Mouse (Mus musculus) left cerebral cortex, adult 2 months (tissue): Measurements from ENCODE around the gene Cebpa. TPM values are rescaled to one million over a fixed set of nuclear protein-coding genes. Genes with fewer than 3 reads are reported as not detected.

Source experiments
- DNase-seq, 2 experiments: peaks; one replicate each; pipeline ENCODE4 v3.0.0; 2021 to 2022; ENCODE audit warnings: low spot score in 2 of 2, mixed read lengths in 1 of 2; ENCODE audit errors: extremely low spot score in 1 of 2
- H3K27ac ChIP-seq: fragments of 200-600 bp; 2 replicates; pipeline ENCODE4 v1.8.1; 2022
- H3K4me3 ChIP-seq: fragments of 200-600 bp; 2 replicates; pipeline ENCODE4 v1.8.1; 2022
- CTCF ChIP-seq: fragments of 200-600 bp; IDR thresholded peaks from 2 replicates; pipeline ENCODE4 v1.8.1; 2022; ENCODE audit warnings: antibody characterized with exemption, mild to moderate bottlenecking, moderate library complexity
- intact Hi-C: fragments of 180-260 bp; cut with DNase I; formaldehyde crosslinking; loops from one replicate; pipeline ENCODE4 v1.15.1; 2025
- total RNA-seq, 2 experiments: library from RNA; stranded (reverse); gene quantifications; 2 replicates each; pipeline ENCODE4 v1.2.3; 2021

Cebpa gene
- total RNA-seq, 2 experiments from 2014 or later = 10.3 to 11.4 TPM

DNA sequence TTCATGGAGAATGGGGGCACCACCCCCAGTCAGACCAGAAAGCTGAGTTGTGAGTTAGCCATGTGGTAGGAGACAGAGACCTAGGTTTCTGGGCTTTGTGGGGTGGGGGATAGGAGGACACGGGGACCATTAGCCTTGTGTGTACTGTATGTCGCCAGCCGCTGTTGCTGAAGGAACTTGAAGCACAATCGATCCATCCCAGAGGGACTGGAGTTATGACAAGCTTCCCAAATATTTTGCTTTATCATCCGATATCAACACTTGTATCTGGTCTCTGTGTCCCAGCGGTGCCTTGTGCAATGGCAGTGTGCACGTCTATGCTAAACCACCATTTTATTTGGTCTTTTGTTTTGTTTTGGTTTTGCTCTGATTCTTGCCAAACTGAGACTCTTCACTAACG is 2.1 kb downstream of the Cebpa start:
- H3K27ac ChIP-seq = no peak overlapping the region
- TF ChIP-seq CTCF = no peak
- intact Hi-C loops = no loop called here
- H3K4me3 ChIP-seq = no peak overlapping the region
- DNase-seq = no peak

DNA sequence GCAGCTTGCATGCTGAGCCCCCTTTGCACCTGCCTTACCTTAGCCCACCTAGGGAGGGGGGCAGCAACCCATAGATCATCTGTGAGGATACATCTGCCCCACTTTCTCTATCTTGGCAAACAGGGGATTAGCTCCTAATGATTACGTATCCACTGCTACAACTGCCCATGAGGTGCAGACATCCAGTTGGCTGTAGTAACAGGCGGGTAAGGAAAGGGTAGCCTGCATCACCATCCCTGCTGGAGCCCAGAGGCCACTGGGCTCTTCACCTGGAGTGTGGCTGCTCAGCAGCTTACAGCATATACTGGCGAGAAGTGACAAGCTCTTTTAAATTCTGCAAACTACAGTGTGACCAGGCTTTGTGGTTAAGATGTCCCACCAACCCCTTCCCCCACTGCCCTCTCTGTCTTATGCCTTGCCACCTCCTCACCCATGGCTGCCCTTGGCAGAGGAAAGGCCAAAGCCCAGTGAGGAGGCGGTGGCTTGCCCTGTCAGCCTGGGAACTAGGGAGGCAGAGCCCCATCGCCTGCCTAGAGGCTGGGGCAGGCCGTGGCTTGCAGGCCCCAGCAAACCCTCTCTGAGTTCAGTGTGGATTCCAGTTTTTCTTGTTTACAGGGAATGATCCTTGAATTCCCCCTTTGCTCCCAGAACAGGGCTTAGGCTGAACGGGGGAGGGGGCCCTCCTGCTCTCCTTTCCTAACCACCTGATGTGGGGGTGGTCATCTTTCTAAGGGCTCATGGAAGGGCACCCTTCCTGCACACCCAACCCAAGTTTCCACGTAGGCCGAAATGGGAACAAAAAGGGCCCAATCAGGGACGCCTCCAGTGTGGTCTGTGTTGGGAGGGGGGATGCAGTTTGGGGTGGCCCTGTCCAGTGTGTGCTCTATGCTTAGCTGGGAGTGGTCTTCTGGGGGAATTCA is 3.6 kb downstream of the Cebpa start:
- DNase-seq = no peak
- no peak for TF ChIP-seq CTCF
- Histone ChIP-seq H3K4me3 (no peak overlapping the region), H3K27ac (no peak overlapping the region)
- intact Hi-C loops = no loop called here

DNA sequence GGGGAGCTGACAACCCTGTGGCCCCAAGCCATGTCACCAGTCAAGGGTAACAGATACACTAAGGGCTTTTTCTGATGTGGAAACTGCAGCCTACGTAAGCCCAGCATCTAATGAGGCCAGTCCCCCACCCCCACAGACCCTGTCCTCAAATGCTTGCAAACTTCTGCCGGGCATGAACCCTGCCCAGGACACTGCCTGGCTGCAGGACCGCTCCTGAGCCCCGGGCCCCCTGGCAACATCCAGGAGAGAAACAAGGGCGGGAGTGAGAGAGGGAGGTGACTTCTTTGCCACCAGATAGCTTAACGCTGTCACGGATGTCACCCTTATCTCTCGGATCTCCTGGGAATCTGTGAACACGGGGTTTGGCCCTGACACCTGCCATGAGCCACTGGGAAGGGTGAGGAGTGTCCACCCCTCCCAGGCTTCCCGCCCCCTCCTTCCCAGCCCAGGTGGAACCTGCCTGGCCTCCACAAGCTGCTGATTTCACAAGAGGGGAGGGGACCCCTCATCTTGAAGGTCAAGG is 4.4 kb downstream of the Cebpa start:
- no peak for TF ChIP-seq CTCF
- intact Hi-C loops = no loop called here
- DNase-seq = no peak
- Histone ChIP-seq H3K27ac (no peak overlapping the region), H3K4me3 (no peak overlapping the region)

DNA sequence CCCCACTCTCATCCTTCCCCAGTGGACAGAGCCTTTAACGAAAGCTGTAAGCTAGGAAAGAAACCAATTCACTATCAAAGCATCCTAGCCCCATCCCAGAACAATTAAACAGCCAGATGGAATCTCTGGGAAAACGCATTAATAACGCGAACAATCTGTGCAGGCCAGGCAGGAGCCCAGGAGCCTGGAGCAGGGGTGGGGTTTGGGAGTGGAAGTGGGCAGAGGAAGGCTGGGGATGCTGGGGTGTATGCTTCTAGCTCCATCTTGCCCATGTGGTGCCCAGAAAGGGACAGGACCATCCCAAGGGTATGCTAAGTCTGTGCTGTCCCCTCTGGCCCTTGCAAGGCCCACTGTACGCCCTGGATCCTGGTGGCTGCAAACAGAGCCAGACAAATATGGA is 5.1 kb downstream of the Cebpa start:
- Histone ChIP-seq H3K4me3 (no peak overlapping the region), H3K27ac (no peak overlapping the region)
- intact Hi-C loops = no loop called here
- no peak for DNase-seq
- TF ChIP-seq CTCF = no peak

DNA sequence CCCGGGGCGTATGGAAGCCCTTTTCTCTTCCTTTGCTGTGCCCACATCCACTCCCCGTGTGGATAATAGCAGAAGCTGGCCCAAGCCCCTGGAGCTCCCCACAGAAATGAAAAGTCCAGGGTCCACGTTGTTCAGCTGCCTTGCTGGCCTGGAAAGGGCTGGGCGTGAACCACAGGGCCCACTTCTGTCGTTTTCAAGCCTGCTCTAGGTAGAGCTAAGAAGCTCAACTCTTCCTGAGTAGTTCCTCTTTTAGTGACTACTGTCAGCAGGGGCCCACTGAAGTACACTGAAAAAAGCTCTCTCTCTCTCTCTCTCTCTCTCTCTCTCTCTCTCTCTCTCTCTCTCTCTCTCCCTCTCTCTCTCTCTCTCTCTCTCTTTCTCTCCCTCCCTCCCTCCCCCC is 5.7 kb downstream of the Cebpa start:
- Histone ChIP-seq H3K4me3 (no peak overlapping the region), H3K27ac (no peak overlapping the region)
- no peak for TF ChIP-seq CTCF
- intact Hi-C loops = no loop called here
- no peak for DNase-seq

DNA sequence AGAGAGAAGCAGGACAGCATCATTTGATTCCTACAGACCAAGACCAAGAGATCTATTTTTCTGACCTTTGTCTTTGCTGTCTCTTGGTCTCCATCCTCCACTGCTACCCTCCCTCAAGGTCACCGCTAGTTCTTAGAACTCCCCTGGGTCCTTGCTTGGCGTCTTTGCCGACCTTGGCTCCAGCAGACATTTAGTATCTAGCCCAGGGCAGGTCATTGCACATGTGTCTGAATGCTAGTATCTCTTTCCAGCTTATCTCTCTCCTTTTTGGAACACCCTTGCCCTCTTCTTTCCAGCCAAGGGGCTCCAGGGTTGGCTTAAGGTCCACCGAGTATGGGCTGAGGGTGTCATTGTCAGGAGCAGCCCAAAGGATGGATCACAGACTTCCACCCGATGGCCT is 6.9 kb downstream of the Cebpa start:
- no peak overlapping the region for H3K4me3 ChIP-seq
- intact Hi-C loops = no loop called here
- DNase-seq = no peak
- TF ChIP-seq CTCF = no peak
- no peak overlapping the region for H3K27ac ChIP-seq

DNA sequence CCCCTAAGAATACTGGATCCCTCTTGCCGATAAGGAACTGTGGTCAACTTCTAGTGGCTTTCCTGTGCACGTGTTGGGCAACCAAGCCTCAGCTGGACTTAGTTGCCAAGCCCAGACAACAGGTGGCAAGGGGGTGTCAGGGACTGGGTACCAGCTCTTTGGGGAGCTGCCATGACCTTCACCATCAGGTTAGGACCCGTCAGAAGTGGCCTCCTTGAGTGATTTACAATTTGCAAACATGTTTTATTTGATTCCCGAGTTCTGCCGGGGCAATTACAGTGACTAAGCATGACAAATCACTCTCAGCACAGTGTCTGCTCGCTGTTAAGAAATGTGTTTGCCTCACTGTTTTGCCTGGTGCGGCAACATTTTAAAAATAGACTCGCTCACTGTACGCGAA is 7.9 kb downstream of the Cebpa start:
- no peak for DNase-seq
- Histone ChIP-seq H3K27ac (no peak overlapping the region), H3K4me3 (no peak overlapping the region)
- TF ChIP-seq CTCF = no peak
- intact Hi-C loops = no loop called here

DNA sequence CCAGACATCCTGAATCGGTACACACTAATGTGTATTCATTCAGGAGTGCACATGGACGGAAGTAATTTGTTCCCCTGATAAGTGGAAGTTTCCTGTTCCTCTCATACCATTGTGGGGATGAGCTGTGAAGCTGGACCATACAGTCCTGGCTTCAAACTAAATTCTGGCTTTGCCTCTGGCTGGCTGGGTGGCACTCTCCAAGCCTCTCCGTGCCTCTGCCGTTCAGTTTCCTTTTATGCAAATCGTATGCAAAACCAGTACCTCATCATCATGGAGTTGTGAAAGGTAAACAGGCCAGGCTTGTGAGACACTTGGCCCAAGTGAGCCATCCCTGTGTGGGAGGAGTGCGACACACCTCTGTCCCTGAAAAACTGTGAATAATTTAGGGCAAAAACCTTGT is 8.6 kb downstream of the Cebpa start:
- DNase-seq = no peak
- TF ChIP-seq CTCF = no peak
- Histone ChIP-seq H3K4me3 (no peak overlapping the region), H3K27ac (no peak overlapping the region)
- intact Hi-C loops = no loop called here

DNA sequence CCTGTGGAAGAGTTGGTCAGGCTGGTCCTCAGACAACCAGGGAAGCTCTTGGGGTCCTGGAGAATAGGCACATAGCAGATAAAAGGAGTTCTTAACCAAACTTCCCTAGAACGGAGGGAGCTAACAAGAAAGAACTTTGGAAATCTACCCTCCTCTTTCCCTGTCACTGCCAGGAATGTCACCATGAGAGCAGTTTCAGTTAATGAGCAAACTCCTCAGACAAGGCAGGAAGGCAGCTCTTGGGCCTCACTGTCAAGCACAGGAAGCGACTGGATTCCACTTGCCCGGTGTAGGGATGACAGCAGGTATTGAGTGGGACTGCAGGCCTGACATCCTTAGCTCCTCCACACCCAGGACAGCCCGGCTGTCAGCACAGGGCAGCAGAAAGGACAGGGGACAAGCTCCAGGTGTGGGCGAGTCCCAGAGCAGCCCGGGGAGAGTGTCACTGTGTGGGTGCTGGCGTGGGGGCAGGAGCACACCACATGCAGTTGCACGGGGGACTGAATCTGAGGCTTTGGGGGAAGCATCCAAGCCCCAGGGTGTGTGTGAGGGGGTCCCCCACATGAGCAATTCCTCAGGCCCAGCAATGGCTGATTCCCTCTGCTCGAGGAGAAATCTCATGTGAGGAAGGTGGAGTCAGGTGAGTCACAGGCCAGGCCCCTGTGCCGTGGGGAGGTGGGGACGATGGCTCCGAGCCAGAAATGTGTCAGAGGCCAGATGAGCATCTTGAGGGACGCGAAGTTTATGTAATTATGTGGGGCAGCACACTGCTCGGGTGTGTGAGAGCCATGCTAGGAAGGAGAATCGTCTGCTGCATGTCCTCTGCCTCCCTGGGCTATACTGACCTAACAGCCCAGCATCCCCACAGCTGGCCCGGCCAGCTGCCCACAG is 9.8 kb downstream of the Cebpa start:
- DNase-seq = no peak
- no peak for TF ChIP-seq CTCF
- Histone ChIP-seq H3K4me3 (no peak overlapping the region), H3K27ac (no peak overlapping the region)
- intact Hi-C loops = no loop called here

DNA sequence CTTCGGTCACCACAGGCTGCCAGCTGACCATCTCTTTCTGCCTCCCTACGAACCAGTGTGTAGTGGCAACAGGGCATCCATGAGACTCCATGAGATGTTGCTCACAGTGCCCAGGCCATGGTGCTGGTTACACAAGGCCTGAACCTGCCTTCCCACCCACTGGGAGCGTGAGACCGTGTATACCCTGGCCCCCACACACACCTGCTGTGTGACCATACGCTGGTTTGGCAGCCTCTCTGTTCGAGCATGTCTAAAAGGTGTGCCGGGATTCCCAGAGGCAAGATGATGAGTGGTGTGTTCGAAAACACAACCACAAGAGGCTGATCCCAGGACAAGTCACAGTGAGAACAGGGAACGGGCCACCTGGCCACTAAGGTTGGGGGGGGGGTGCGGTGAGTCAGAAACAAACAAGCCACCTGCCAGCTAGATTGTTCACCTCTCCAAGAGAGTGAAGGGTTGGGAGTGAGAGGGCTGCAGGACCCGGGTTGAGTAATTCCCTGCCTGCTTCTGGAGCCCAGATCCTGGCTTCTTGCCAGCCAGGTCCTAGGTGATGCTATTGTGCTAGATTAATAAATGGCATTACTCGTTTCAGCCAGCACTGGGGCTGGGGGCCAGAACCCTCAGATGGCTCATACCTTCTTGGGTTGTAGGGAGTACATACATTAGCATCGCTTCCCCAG is 11.1 kb downstream of the Cebpa start:
- DNase-seq = no peak
- TF ChIP-seq CTCF = no peak
- Histone ChIP-seq H3K27ac (no peak overlapping the region), H3K4me3 (no peak overlapping the region)
- intact Hi-C loops = no loop called here

DNA sequence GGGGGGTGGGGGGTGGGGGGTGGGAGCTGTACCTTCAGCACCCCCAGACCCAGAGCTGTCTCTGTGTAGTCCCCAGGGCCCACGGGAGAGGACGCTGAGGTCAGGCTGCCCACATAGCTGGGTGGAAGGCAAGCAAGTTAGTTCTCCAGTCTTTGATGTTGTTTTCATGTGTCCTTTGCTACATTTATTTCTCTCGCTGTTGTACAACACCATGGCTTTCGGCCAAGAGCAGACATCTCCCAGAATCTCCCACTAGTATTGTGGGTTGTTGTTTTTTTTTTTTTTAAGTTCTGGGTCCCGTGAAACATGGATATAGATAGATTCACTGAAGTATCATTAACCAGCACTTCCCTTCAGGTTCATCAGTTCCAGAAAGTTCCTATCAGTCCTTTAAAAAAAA is 11.8 kb downstream of the Cebpa start:
- DNase-seq = no peak
- H3K4me3 ChIP-seq = no peak overlapping the region
- TF ChIP-seq CTCF = no peak
- intact Hi-C loops = no loop called here
- no peak overlapping the region for H3K27ac ChIP-seq

DNA sequence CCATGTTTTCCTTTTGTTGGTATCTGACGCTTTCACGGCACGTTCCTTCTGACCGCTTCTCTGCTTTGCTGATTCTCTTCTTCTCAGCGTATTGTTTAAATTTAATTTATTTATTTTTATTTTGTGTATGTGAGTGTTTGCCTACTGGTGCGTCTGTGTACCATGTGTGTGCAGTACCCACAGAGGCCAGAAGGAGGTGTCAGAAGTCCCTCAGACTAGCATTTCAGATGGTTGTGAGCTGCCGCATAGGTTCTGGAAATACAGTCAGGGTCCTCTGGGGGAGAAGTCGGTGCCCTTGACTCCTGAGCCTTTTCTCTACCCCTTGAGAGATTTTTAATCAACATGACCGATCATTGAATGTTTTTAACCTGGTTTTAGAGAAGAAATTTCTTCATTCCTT is 12.5 kb downstream of the Cebpa start:
- Histone ChIP-seq H3K4me3 (no peak overlapping the region), H3K27ac (no peak overlapping the region)
- no peak for DNase-seq
- TF ChIP-seq CTCF = no peak; the same call in 1 of the 2 replicates
- intact Hi-C loops = no loop called here
